Mouse (Mus musculus) CH12.LX (cell line): ENCODE measurements around the gene Cdk2ap1. TPM values are rescaled to one million over a fixed set of nuclear protein-coding genes. Genes with fewer than 3 reads are reported as not detected.
A peak's percentile ranks its signal among the peaks of the same experiment; 100 is the strongest.

Source experiments
- DNase-seq: peaks from one replicate; pipeline ENCODE4 v3.0.0-alpha.2; 2013; ENCODE audit errors: extremely low read depth
- H3K27ac ChIP-seq: 2 replicates; pipeline ENCODE4 v1.5.1; 2012; ENCODE audit warnings: low read depth, mild to moderate bottlenecking, control low read depth, moderate library complexity; ENCODE audit not compliant: insufficient read depth
- H3K27me3 ChIP-seq: replicated peaks from 2 replicates; pipeline ENCODE3; 2012; ENCODE audit warnings: inconsistent platforms
- H3K36me3 ChIP-seq, 2 experiments: replicated peaks in 1 of 2; 2 replicates each; pipeline versions ENCODE3 to v1.6.1; 2012; ENCODE audit warnings: inconsistent platforms in 1 of 2, low read length in 1 of 2, mild to moderate bottlenecking in 1 of 2, mixed read lengths in 1 of 2, moderate library complexity in 1 of 2; ENCODE audit not compliant: control insufficient read depth in 1 of 2, insufficient read depth in 1 of 2
- H3K4me1 ChIP-seq, 2 experiments: 2 replicates each; pipeline ENCODE4 v1.6.1; 2012; ENCODE audit warnings: inconsistent platforms in 1 of 2, moderate library complexity in 1 of 2; ENCODE audit not compliant: insufficient read depth in 2 of 2, control insufficient read depth in 1 of 2
- H3K4me2 ChIP-seq: 2 replicates; pipeline ENCODE4 v1.6.1; 2012; ENCODE audit warnings: low read depth, mild to moderate bottlenecking, control low read depth; ENCODE audit not compliant: poor library complexity, insufficient read depth, severe bottlenecking
- H3K4me3 ChIP-seq, 3 experiments: fragments of 150-350 bp in 1 of 3; sonication (generic) in 1 of 3; replicated peaks in 1 of 3; 2 replicates each; pipeline versions ENCODE3 to v1.5.1; 2011 to 2012; ENCODE audit warnings: low read depth in 2 of 3, low read length in 2 of 3, mild to moderate bottlenecking in 2 of 3, moderate library complexity in 2 of 3, control low read depth in 1 of 3, improper control_type of control experiment in 1 of 3, inconsistent platforms in 1 of 3, mixed read lengths in 1 of 3; ENCODE audit not compliant: poor library complexity in 1 of 3
- H3K79me2 ChIP-seq: replicated peaks from 2 replicates; pipeline ENCODE4 v1.6.1; 2012; ENCODE audit warnings: mild to moderate bottlenecking, moderate library complexity; ENCODE audit not compliant: control insufficient read depth, poor library complexity, insufficient read depth, severe bottlenecking; ENCODE audit errors: extremely low read depth
- H3K9ac ChIP-seq: 2 replicates; pipeline ENCODE4 v1.6.1; 2012; ENCODE audit warnings: low read depth, mild to moderate bottlenecking, control low read depth, moderate library complexity; ENCODE audit not compliant: insufficient read depth
- H3K9me3 ChIP-seq: replicated peaks from 2 replicates; pipeline ENCODE3; 2012; ENCODE audit warnings: low read length, inconsistent platforms, mixed read lengths
- CHD2 ChIP-seq: IDR thresholded peaks from 2 replicates; pipeline ENCODE4 v1.6.1; 2011; ENCODE audit warnings: low read length, improper control_type of control experiment
- CTCF ChIP-seq, 2 experiments: IDR thresholded peaks in 1 of 2; conservative IDR thresholded peaks in 1 of 2; 2 replicates each; pipeline ENCODE4 v1.5.1; 2011 to 2012; ENCODE audit warnings: low read depth in 2 of 2, low read length in 2 of 2, improper control_type of control experiment in 1 of 2, inconsistent platforms in 1 of 2, mild to moderate bottlenecking in 1 of 2, moderate library complexity in 1 of 2
- ELF1 ChIP-seq: IDR thresholded peaks from 2 replicates; pipeline ENCODE4 v1.6.1; 2014; ENCODE audit warnings: low read depth, mild to moderate bottlenecking, inconsistent platforms, low read length, improper control_type of control experiment
- MAFK ChIP-seq: IDR thresholded peaks from 2 replicates; pipeline ENCODE4 v1.6.1; 2011; ENCODE audit warnings: low read length, improper control_type of control experiment; ENCODE audit not compliant: insufficient replicate concordance
- MXI1 ChIP-seq: IDR thresholded peaks from 2 replicates; pipeline ENCODE4 v1.6.1; 2011; ENCODE audit warnings: mild to moderate bottlenecking, low read depth, low read length, improper control_type of control experiment
- NRF1 ChIP-seq: IDR thresholded peaks from 2 replicates; pipeline ENCODE4 v1.6.1; 2014; ENCODE audit warnings: low read depth, mild to moderate bottlenecking, inconsistent platforms, low read length, improper control_type of control experiment, moderate library complexity
- RAD21 ChIP-seq: IDR thresholded peaks from 2 replicates; pipeline ENCODE4 v1.6.1; 2011; ENCODE audit warnings: low read depth, mild to moderate bottlenecking, low read length, improper control_type of control experiment, moderate library complexity
- RCOR1 ChIP-seq: conservative IDR thresholded peaks from 2 replicates; pipeline ENCODE4 v1.6.1; 2012; ENCODE audit warnings: low read depth, mild to moderate bottlenecking, inconsistent platforms, low read length, improper control_type of control experiment
- SIN3A ChIP-seq: IDR thresholded peaks from 2 replicates; pipeline ENCODE4 v1.6.1; 2012; ENCODE audit warnings: low read length, improper control_type of control experiment, inconsistent platforms
- SMC3 ChIP-seq: IDR thresholded peaks from 2 replicates; pipeline ENCODE4 v1.6.1; 2011; ENCODE audit warnings: low read depth, low read length, improper control_type of control experiment
- TBP ChIP-seq: conservative IDR thresholded peaks from 2 replicates; pipeline ENCODE4 v1.6.1; 2011; ENCODE audit warnings: low read depth, low read length, improper control_type of control experiment
- USF1 ChIP-seq: IDR thresholded peaks from 2 replicates; pipeline ENCODE4 v1.6.1; 2014; ENCODE audit warnings: low read depth, mild to moderate bottlenecking, inconsistent platforms, low read length, improper control_type of control experiment
- dilution Hi-C: fragments of 300-500 bp; cut with MboI; formaldehyde crosslinking; loops from 2 replicates; pipeline ENCODE4 v1.14.3; 2020; ENCODE audit warnings: low sequenced_read_pairs; ENCODE audit not compliant: extremely low pct_unique_long_range_greater_than_20kb, extremely low pct_ligation_motif_present
- in situ Hi-C: fragments of 300-500 bp; cut with MboI; formaldehyde crosslinking; loops from 3 replicates; pipeline ENCODE4 v1.14.3; 2019; ENCODE audit warnings: low sequenced_read_pairs, low pct_ligation_motif_present, low pct_unique_long_range_greater_than_20kb, mixed read lengths
- polyA plus RNA-seq: library from polyadenylated mRNA; unstranded; fragments of >175 nt; gene quantifications from 2 replicates; pipeline ENCODE4 v1.2.1, GENCODE M21; 2012; ENCODE audit warnings: low read depth; ENCODE audit not compliant: insufficient read length
- total RNA-seq, 2 experiments: library from RNA; depleted of rRNA; stranded (reverse); fragments of 300-350 nt in 1 of 2; fragments of >200 nt in 1 of 2; gene quantifications; 2 replicates each; pipeline ENCODE4 v1.2.3; 2012 to 2014

Cdk2ap1 gene
- total and polyA plus RNA-seq, 3 experiments: 90.4 to 323 (median 179) TPM

- H3K4me1 ChIP-seq: peaks cover 4 to 8% of the 10 kb centered on the region in 2 experiments
- TF ChIP-seq SMC3: no peak
- no peak for TF ChIP-seq USF1
- TF ChIP-seq MXI1: no peak
- peak in 1 of 2 experiments; percentile 39; a peak in 2 of 4 replicates for TF ChIP-seq CTCF (conservative IDR thresholded peaks at IDR 0.05 in 1 of 2, IDR thresholded peaks at IDR 0.05 in 1 of 2; ENCODE audit: low read depth in 2 of 2, low read length in 2 of 2)
- no peak for TF ChIP-seq TBP
- no peak for TF ChIP-seq CHD2
- no peak for TF ChIP-seq NRF1
- TF ChIP-seq RAD21: peak; percentile 14
- peaks cover 24% of the 10 kb centered on the region for H3K79me2 ChIP-seq
- dilution Hi-C loops: no loop called here
- in situ Hi-C loops: loop anchor here (10.0 kb wide), 1 partner anchor 198 kb away; the partner anchor contains the start of gene Ddx55
- no peaks in the 10 kb centered on the region for H3K27me3 ChIP-seq
- no peak overlapping the region for H3K9ac ChIP-seq
- H3K4me2 ChIP-seq: no peak overlapping the region
- no peak for DNase-seq
- H3K27ac ChIP-seq: no peak overlapping the region
- H3K36me3 ChIP-seq: no peaks in the 10 kb centered on the region
- no peak overlapping the region for H3K4me3 ChIP-seq
- H3K9me3 ChIP-seq: no peaks in the 10 kb centered on the region
These were observed 6.2 kb downstream of the Cdk2ap1 start for GRCm38 (mm10) chr5:124356695-124357094.

GRCm38 (mm10) chr5:124355425-124355959, 7.4 kb downstream of the Cdk2ap1 start:
- in situ Hi-C loops (loop anchor here (10.0 kb wide), 1 partner anchor 199 kb away; the partner anchor contains the start of gene Ddx55), dilution Hi-C loops (no loop called here)
- no peaks in the 10 kb centered on the region for H3K9me3 ChIP-seq
- no peaks in the 10 kb centered on the region for H3K27me3 ChIP-seq
- H3K4me2 ChIP-seq: peak overlapping the region; percentile 58
- peak overlapping the region; percentile 99 for H3K9ac ChIP-seq
- H3K36me3 ChIP-seq: peaks cover 0 to 7% of the 10 kb centered on the region in 2 experiments
- H3K27ac ChIP-seq: no peak overlapping the region
- H3K79me2 ChIP-seq: peaks cover 34% of the 10 kb centered on the region
- H3K4me1 ChIP-seq: peaks cover 16 to 20% of the 10 kb centered on the region in 2 experiments
- no peak for TF ChIP-seq MAFK
- no peak for TF ChIP-seq ELF1
- TF ChIP-seq RCOR1: no peak
- peak; percentile 21 for TF ChIP-seq SIN3A
- peak overlapping the region; percentile 63 to 84 (median 82) for H3K4me3 ChIP-seq
- DNase-seq: no peak
